Mouse (Mus musculus): Measurements from ENCODE around the gene Jade2.

GRCm38 (mm10) chr11:51847902-51848301, 9.6 kb downstream of the Jade2 start:
- TF ChIP-seq POLR2A (IDR thresholded peaks at IDR 0.05; ENCODE audit: insufficient read depth, low read length) (no peak), CTCF (IDR thresholded peaks at IDR 0.05; ENCODE audit: low read depth, low read length) (no peak)
